Mouse (Mus musculus): ENCODE results near the gene Inf2. TPM values are rescaled to one million over a fixed set of nuclear protein-coding genes. Genes with fewer than 3 reads are reported as not detected.

Inf2 gene
- total RNA-seq, 2 experiments from 2014 or later, result 23.3 to 27.7 TPM

DNA sequence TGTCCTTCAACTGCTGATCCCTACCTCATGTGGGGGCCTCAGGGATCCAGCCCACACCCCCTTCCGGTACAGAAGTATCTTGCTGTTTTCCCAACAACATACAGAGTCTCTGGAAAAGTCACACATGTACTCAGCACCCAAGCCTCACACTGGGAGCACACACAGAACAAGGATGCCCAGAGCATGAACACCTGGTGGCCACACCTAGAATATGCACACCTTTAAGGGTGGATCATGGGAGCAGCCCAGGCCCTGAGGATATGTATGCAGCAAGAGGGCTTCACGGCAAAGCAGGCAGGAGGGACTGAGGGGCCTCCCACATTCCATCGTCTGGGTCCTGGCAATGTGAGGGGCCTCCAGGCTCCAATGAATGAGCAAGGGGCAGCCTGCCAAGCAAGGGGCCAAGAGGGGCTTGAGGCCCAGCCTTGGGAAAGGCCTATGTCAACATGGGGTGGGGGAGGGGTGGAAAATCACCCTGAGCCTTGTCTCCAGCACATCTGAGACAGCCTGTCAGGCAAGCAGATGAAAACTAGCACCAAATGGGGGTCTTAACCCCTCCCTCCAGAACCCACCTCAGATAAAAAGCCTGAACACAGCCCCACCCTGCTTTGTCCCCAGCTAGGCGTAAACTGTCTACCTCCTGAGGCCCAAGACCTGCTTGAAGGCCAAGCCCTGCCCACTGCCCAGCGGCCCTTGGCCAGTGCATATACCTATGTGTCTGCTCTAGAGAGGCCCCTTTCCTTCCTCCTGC lies 72.2 kb downstream of the Inf2 start:
- no peak for DNase-seq

DNA sequence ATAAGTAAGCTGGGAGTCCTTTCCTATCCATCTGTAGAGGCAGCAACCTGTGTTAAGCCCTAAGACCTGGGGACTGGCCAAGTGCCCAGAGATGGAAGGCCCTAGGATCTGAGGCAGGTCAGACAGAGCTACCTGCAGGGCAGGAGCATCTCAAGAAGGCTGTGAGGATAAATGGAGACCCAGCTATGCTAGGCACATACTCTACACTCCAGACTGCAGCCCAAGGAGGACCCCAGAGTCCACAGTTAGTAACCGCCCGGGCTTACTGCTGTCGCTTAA lies 72.7 kb downstream of the Inf2 start:
- DNase-seq, result no peak

DNA sequence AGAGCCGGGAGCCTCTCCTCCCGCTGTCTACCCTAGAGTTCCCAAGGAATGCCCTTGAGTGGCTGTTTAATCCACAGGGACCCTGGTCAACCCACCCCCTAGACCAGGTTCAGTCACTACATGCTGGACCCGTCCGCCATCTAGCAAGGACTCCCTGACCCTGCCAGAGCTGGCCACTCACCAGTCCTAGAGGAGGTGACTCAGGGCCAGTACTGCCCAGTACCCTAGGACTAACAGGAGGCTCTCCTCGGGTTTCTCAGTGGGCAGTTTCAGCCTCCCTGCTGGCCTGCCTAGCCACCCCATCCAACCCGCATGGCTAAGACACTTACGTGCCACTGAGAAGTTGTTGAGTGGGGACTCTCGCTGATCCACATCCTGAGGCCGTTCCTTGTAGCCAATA lies 73.3 kb downstream of the Inf2 start:
- no peak for DNase-seq

DNA sequence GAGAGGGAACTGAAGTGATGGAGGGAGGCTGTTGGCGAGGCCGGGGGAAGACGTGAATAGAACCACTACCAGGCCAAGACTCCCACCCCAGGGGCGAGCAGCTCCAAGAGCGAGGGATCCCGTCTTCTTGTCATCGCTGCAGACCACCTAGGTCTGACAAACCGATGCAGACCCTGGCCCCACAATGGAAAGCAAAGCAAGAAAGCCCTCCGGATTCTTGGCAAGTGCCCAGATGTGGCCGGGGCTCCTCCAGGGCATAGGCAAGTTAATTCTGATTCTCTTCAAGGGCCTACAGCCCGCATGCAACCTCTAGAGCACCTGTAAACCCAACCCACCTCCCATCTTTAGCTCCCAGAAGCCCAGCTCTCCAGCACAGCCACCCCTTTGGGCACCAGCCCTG lies 74.7 kb downstream of the Inf2 start:
- no peak for DNase-seq

DNA sequence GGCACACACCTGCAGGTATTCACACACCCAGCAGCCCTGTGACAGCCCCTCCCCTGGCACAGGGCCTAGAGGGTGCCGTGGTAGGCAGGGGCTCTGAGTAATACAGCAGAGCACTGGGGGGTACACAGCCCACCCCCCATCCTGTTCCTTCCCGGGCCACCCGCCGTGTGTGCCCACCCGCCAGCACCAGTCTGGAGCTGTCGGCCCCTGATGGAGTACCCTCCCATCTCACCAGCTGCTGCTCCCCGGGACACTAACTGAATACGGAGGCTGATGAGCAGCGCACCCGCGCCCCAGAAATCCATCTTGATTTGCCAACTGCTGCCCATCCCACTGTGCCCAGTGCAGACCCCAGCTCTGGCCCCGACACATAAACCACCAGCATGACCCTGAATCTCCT lies 75.1 kb downstream of the Inf2 start:
- DNase-seq, result no peak

DNA sequence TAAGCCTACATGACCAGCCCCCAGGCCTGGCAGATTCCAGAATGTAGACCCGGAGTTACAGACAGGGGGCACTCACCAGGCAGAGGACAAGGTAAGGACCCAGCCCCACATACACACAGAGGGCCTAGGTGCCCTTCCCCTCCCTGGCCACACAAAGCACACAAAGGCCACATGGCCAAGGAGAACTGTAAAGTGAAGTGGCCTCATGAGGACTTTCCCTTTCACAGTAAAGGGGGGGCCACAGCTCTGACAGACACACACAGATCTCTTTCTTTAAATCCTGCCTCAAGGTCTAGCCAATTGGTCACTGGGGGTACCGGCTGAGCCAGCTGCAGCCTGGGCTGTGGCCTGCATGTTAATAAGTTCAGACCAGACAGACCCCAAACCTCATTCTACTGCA lies 75.5 kb downstream of the Inf2 start:
- no peak for DNase-seq

DNA sequence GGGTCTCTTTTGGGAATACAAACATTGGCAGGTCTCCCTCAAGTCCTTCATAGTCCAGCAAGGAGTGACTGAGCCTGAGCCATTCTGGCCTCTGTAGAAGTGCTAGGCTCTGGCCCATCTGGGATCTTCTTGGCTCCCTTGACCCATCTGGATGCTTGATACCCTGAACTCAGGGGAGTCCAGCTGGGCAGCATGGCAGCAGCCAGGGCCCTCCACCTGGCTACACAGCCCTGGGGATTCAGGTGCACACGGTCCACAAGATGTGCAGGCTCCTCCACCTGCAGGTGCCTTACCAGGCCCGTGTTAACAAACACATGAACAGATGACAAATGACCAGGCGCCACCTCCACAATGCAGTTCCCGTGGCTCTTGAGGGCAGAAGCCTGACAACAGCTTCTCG lies 76.1 kb downstream of the Inf2 start:
- no peak for DNase-seq

Small RNA genes lying within 50 kb of the gene (microRNA-seq; reads per million reads assigned to microRNA genes)
- gene Mir6939, result 2.0 reads per million

Other genes with a start within 250 kb of the Inf2 start
- 10 to 100 TPM; 21.7 to 41.5 TPM for gene A530016L24Rik, start 99.3 kb upstream of the Inf2 start, total RNA-seq (2021)
- 1 to 10 TPM; 4.3 to 5.6 TPM for gene Tmem179, start 72.0 kb upstream of the Inf2 start, total RNA-seq (2021)
- gene Adssl1, start 31.3 kb downstream of the Inf2 start, total RNA-seq (2021), result 10 to 100 TPM; 21.8 to 22.7 TPM
- 10 to 100 TPM; 45.4 to 46.9 TPM for gene Siva1, start 55.9 kb downstream of the Inf2 start, total RNA-seq (2021)
- 100 to 1,000 TPM; 256 to 378 TPM for gene Akt1, start 86.1 kb downstream of the Inf2 start, total RNA-seq (2021)
- 1 to 10 TPM; 5.0 to 9.0 TPM for gene Zbtb42, start 90.0 kb downstream of the Inf2 start, total RNA-seq (2021)
- gene Cep170b, start 131.7 kb downstream of the Inf2 start, total RNA-seq (2021), result 10 to 100 TPM; 41.5 to 48.8 TPM
- gene Pld4, start 171.9 kb downstream of the Inf2 start, total RNA-seq (2021), result 10 to 100 TPM in 1 of 2 experiments, 1 to 10 TPM in 1; 7.5 to 11.9 TPM
- gene Ahnak2, start 213.9 kb downstream of the Inf2 start, total RNA-seq (2021), result 1 to 10 TPM; 7.5 to 7.7 TPM
- 10 to 100 TPM; 10.0 to 12.0 TPM for gene Clba1, start 220.2 kb downstream of the Inf2 start, total RNA-seq (2021)
- 10 to 100 TPM; 14.7 to 19.5 TPM for gene Cdca4, start 240.6 kb downstream of the Inf2 start, total RNA-seq (2021)